Mouse (Mus musculus): ENCODE results near the gene Camk1d. TPM values are rescaled to one million over a fixed set of nuclear protein-coding genes. Genes with fewer than 3 reads are reported as not detected.

The Camk1d gene
- total RNA-seq, 1 experiment = 12.5 TPM

DNA sequence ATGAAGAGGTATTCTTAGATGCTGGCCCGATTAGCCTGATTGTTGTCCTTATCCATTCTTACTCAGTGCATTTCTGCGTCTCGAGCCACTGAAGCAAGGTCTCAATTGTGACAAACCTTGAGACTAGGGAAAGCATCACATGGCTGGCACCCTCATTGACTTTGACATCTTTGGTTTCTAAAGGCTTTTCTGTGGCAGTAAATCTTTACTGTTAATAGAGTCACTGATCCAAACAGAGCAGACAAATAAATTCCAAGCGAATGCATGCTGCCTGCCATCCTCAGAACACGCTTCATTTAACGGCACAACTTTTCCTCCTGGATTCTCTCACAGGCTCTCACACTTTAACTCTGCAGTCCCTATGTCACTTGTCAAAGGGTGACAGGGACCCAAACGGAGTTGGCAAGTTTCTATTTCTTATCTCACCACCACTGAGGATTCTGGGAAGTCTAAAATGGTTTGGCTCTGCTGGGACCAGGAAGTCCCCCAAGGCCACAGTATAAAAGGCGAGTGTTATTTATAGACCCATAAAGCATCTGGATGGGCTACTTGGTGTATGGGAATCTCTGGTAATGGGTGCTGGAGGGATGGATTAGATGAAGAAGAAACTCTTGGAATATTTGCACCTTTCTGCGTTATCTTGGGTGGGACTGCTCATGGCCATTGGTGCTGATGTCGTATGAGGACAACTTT is 141.9 kb downstream of the Camk1d start:
- no peak overlapping the region for H3K27ac ChIP-seq (ENCODE audit: insufficient read depth, low read depth, low read length, poor library complexity, severe bottlenecking)
- H3K36me3 ChIP-seq (ENCODE audit: control insufficient read depth, insufficient read depth, low read length, poor library complexity, severe bottlenecking) = no peaks in the 10 kb centered on the region; the same call in 1 of the 2 replicates
- no peak overlapping the region for H3K9ac ChIP-seq (ENCODE audit: insufficient read depth, low read depth, low read length, poor library complexity, severe bottlenecking)
- 0 out of 4 replicates have a peak, but pooled peaks cover 0 to 3% of the 10 kb centered on the region in 2 experiments for H3K4me1 ChIP-seq (ENCODE audit: control insufficient read depth in 2 of 2, insufficient read depth in 2 of 2, low read length in 2 of 2, poor library complexity in 1 of 2)
- no peak overlapping the region for H3K4me3 ChIP-seq (ENCODE audit: insufficient read depth in 1 of 2, low read depth in 1 of 2, low read length in 2 of 2, poor library complexity in 1 of 2, severe bottlenecking in 1 of 2)
- DNase-seq (ENCODE audit: low read depth, low spot score) = no peak
- TF ChIP-seq ZC3H11A (IDR thresholded peaks at IDR 0.05; ENCODE audit: borderline replicate concordance, low read depth, low read length) = no peak
- in situ Hi-C loops (cut with MboI; ENCODE audit: low sequenced_read_pairs in 2 of 2, unreplicated experiment in 2 of 2) = no loop called here
- H3K9me3 ChIP-seq (ENCODE audit: control insufficient read depth, insufficient read depth, low read depth, low read length) = no peaks in the 10 kb centered on the region

DNA sequence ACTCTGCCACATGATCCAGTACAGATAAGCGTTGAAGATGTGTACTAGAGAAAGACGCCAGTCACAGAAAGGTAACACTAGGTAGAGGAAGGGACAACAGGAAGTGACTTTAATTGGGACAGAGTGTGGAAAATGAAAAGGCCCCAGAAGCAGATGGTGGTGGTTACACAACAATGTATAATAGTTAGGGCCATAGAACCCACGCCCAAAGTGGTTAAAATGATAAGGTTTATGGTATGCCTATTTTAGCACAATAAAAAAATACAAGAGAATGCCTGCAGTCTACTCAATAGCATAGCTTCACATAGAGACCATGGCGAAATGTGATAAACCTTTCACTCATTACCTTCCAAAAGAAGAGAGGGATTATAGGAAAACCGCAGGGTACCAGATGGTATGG is 147.7 kb downstream of the Camk1d start:
- TF ChIP-seq HCFC1 (IDR thresholded peaks at IDR 0.05; ENCODE audit: borderline replicate concordance, insufficient read depth, low read length) (no peak), ZNF384 (IDR thresholded peaks at IDR 0.05; ENCODE audit: low read depth, low read length) (no peak), ZC3H11A (IDR thresholded peaks at IDR 0.05; ENCODE audit: borderline replicate concordance, low read depth, low read length) (no peak), MAFK (IDR thresholded peaks at IDR 0.05; ENCODE audit: insufficient read depth, low read depth, low read length) (no peak), CHD2 (IDR thresholded peaks at IDR 0.05; ENCODE audit: low read depth, low read length) (no peak)

DNA sequence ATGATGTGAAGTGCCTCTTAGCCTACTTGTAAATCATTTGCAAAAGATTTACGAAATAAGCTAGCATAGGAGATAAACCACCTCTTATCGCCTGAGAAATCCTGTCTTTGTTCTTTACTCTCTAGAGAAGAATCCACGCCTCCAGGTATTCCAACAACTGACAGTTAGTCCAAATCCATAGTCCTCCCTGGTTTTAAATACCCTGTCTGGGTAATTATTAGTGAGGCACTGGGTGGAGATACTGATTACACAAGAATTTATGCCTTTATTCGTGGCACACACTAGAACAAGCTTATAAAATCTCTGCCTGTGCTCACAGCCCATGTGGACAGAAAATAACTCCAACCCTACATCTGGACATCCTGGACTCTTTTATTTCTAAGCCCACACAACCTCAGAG is 150.6 kb downstream of the Camk1d start:
- H3K9me3 ChIP-seq (ENCODE audit: control insufficient read depth, insufficient read depth, low read depth, low read length) = no peaks in the 10 kb centered on the region
- TF ChIP-seq HCFC1 (IDR thresholded peaks at IDR 0.05; ENCODE audit: borderline replicate concordance, insufficient read depth, low read length) (no peak), ZC3H11A (IDR thresholded peaks at IDR 0.05; ENCODE audit: borderline replicate concordance, low read depth, low read length) (no peak)
- H3K27ac ChIP-seq (ENCODE audit: insufficient read depth, low read depth, low read length, poor library complexity, severe bottlenecking) = no peak overlapping the region
- no peak overlapping the region for H3K4me3 ChIP-seq (ENCODE audit: insufficient read depth in 1 of 2, low read depth in 1 of 2, low read length in 2 of 2, poor library complexity in 1 of 2, severe bottlenecking in 1 of 2)
- H3K4me1 ChIP-seq (ENCODE audit: control insufficient read depth in 2 of 2, insufficient read depth in 2 of 2, low read length in 2 of 2, poor library complexity in 1 of 2) = no peaks in the 10 kb centered on the region
- no peak for DNase-seq (ENCODE audit: low read depth, low spot score)
- in situ Hi-C loops (cut with MboI; ENCODE audit: low sequenced_read_pairs in 2 of 2, unreplicated experiment in 2 of 2) = no loop called here
- peaks cover 2% of the 10 kb centered on the region; the same call in 1 of the 2 replicates for H3K36me3 ChIP-seq (ENCODE audit: control insufficient read depth, insufficient read depth, low read length, poor library complexity, severe bottlenecking)
- no peak overlapping the region for H3K9ac ChIP-seq (ENCODE audit: insufficient read depth, low read depth, low read length, poor library complexity, severe bottlenecking)

More for the DNA sequence above, 147.7 kb downstream of the Camk1d start:
- in situ Hi-C loops (cut with MboI; ENCODE audit: low sequenced_read_pairs in 2 of 2, unreplicated experiment in 2 of 2) = no loop called here
- H3K4me3 ChIP-seq (ENCODE audit: insufficient read depth in 1 of 2, low read depth in 1 of 2, low read length in 2 of 2, poor library complexity in 1 of 2, severe bottlenecking in 1 of 2) = no peak overlapping the region
- H3K36me3 ChIP-seq (ENCODE audit: control insufficient read depth, insufficient read depth, low read length, poor library complexity, severe bottlenecking) = no peaks in the 10 kb centered on the region; the same call in 1 of the 2 replicates
- H3K27ac ChIP-seq (ENCODE audit: insufficient read depth, low read depth, low read length, poor library complexity, severe bottlenecking) = no peak overlapping the region
- H3K9ac ChIP-seq (ENCODE audit: insufficient read depth, low read depth, low read length, poor library complexity, severe bottlenecking) = no peak overlapping the region
- no peaks in the 10 kb centered on the region for H3K4me1 ChIP-seq (ENCODE audit: control insufficient read depth in 2 of 2, insufficient read depth in 2 of 2, low read length in 2 of 2, poor library complexity in 1 of 2)
- H3K9me3 ChIP-seq (ENCODE audit: control insufficient read depth, insufficient read depth, low read depth, low read length) = no peaks in the 10 kb centered on the region
- no peak for DNase-seq (ENCODE audit: low read depth, low spot score)

DNA sequence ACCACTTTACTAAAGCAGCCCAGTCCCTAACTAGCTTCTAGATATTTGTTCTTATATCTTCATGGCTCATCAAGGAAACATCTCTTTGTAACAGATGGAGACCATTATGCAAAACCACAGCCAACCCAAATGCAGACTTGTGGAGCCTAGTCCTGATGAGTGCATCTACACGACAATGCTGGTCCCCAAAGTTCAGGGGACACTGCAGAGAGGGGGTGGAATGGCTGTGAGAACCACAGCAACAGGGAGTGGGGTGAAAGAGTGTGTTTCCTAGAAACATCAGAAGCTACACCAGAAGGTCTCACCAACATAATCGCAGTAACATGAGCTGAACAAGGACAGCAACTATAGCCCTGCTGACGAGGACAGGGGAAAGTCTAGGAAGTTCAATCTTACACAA is 152.9 kb downstream of the Camk1d start:
- TF ChIP-seq CHD2 (IDR thresholded peaks at IDR 0.05; ENCODE audit: low read depth, low read length) (no peak), MAFK (IDR thresholded peaks at IDR 0.05; ENCODE audit: insufficient read depth, low read depth, low read length) (no peak), ZNF384 (IDR thresholded peaks at IDR 0.05; ENCODE audit: low read depth, low read length) (no peak), HCFC1 (IDR thresholded peaks at IDR 0.05; ENCODE audit: borderline replicate concordance, insufficient read depth, low read length) (no peak), ZC3H11A (IDR thresholded peaks at IDR 0.05; ENCODE audit: borderline replicate concordance, low read depth, low read length) (no peak)
- H3K4me1 ChIP-seq (ENCODE audit: control insufficient read depth in 2 of 2, insufficient read depth in 2 of 2, low read length in 2 of 2, poor library complexity in 1 of 2) = no peaks in the 10 kb centered on the region
- H3K36me3 ChIP-seq (ENCODE audit: control insufficient read depth, insufficient read depth, low read length, poor library complexity, severe bottlenecking) = peaks cover 2% of the 10 kb centered on the region; the same call in 1 of the 2 replicates
- H3K4me3 ChIP-seq (ENCODE audit: insufficient read depth in 1 of 2, low read depth in 1 of 2, low read length in 2 of 2, poor library complexity in 1 of 2, severe bottlenecking in 1 of 2) = no peak overlapping the region
- in situ Hi-C loops (cut with MboI; ENCODE audit: low sequenced_read_pairs in 2 of 2, unreplicated experiment in 2 of 2) = no loop called here
- no peak overlapping the region for H3K9ac ChIP-seq (ENCODE audit: insufficient read depth, low read depth, low read length, poor library complexity, severe bottlenecking)
- H3K9me3 ChIP-seq (ENCODE audit: control insufficient read depth, insufficient read depth, low read depth, low read length) = no peaks in the 10 kb centered on the region
- H3K27ac ChIP-seq (ENCODE audit: insufficient read depth, low read depth, low read length, poor library complexity, severe bottlenecking) = no peak overlapping the region
- no peak for DNase-seq (ENCODE audit: low read depth, low spot score)

DNA sequence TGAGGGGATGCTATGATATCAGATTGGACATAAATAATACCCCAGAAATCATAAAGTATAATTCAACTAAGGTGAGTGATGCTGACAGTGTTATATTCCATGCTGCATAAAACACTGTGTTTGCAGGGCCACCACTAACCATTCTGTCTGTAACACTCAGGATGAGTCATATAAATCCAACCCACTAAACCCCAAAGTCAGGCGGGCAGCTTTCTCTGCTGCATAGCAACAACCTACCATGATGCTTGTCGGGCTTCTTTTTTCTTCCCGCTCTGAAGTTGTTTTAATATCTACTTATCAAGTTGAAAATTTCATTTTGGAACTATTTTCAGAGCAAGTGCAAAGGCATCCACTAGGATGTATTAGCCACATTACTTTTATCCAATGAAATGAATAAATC is 161.1 kb downstream of the Camk1d start:
- Histone ChIP-seq H3K4me3 (ENCODE audit: insufficient read depth in 1 of 2, low read depth in 1 of 2, low read length in 2 of 2, poor library complexity in 1 of 2, severe bottlenecking in 1 of 2) (no peak overlapping the region), H3K9me3 (ENCODE audit: control insufficient read depth, insufficient read depth, low read depth, low read length) (no peaks in the 10 kb centered on the region; the same call in 1 of the 2 replicates), H3K4me1 (ENCODE audit: control insufficient read depth in 2 of 2, insufficient read depth in 2 of 2, low read length in 2 of 2, poor library complexity in 1 of 2) (no peaks in the 10 kb centered on the region), H3K27ac (ENCODE audit: insufficient read depth, low read depth, low read length, poor library complexity, severe bottlenecking) (no peak overlapping the region), H3K36me3 (ENCODE audit: control insufficient read depth, insufficient read depth, low read length, poor library complexity, severe bottlenecking) (peaks cover 2% of the 10 kb centered on the region; the same call in 1 of the 2 replicates), H3K9ac (ENCODE audit: insufficient read depth, low read depth, low read length, poor library complexity, severe bottlenecking) (no peak overlapping the region)
- in situ Hi-C loops (cut with MboI; ENCODE audit: low sequenced_read_pairs in 2 of 2, unreplicated experiment in 2 of 2) = no loop called here
- DNase-seq (ENCODE audit: low read depth, low spot score) = no peak
- TF ChIP-seq MAFK (IDR thresholded peaks at IDR 0.05; ENCODE audit: insufficient read depth, low read depth, low read length) = no peak
- TF ChIP-seq CHD2 (IDR thresholded peaks at IDR 0.05; ENCODE audit: low read depth, low read length) = no peak
- TF ChIP-seq HCFC1 (IDR thresholded peaks at IDR 0.05; ENCODE audit: borderline replicate concordance, insufficient read depth, low read length) = no peak
